Mouse (Mus musculus) lung, postnatal 0 days (tissue): ENCODE measurements around the gene Ugt1a9.

Experiments used
- CTCF ChIP-seq: IDR thresholded peaks from 2 replicates; pipeline ENCODE4 v1.5.1; 2016; ENCODE audit warnings: antibody characterized with exemption, mild to moderate bottlenecking
- EP300 ChIP-seq: IDR thresholded peaks from 2 replicates; pipeline ENCODE4 v1.6.1; 2016; ENCODE audit warnings: antibody characterized with exemption, mild to moderate bottlenecking, control low read depth

- no peak for TF ChIP-seq CTCF
- TF ChIP-seq EP300, result no peak
Observed at GRCm38 (mm10) chr1:88213766-88214461, 143.3 kb downstream of the Ugt1a9 start.
